Mouse (Mus musculus): ENCODE results near the gene Spag9.
A peak's percentile ranks its signal among the peaks of the same experiment; 100 is the strongest.

Spag9 gene

GRCm38 (mm10) chr11:94158521-94158920 is 162.6 kb downstream of the Spag9 start:
- DNase-seq (ENCODE audit: low spot score) = no peak

GRCm38 (mm10) chr11:94159066-94159880 is 163.4 kb downstream of the Spag9 start:
- peak; percentile 58 for DNase-seq (ENCODE audit: low spot score)

- DNase-seq (ENCODE audit: low spot score) = no peak
These were observed 164.1 kb downstream of the Spag9 start for GRCm38 (mm10) chr11:94159911-94160415.

GRCm38 (mm10) chr11:94160443-94161266 is 164.8 kb downstream of the Spag9 start:
- peak; percentile 88 for DNase-seq (ENCODE audit: low spot score)

- DNase-seq (ENCODE audit: low spot score) = peak; percentile 79
These were observed 165.4 kb downstream of the Spag9 start for GRCm38 (mm10) chr11:94161267-94161646.

- DNase-seq (ENCODE audit: low spot score) = peak; percentile 71
These were observed 166.1 kb downstream of the Spag9 start for GRCm38 (mm10) chr11:94161867-94162581.

- DNase-seq (ENCODE audit: low spot score) = peak; percentile 41
These were observed 167.3 kb downstream of the Spag9 start for GRCm38 (mm10) chr11:94163005-94163767.

GRCm38 (mm10) chr11:94165745-94166144 is 169.9 kb downstream of the Spag9 start:
- no peak for DNase-seq (ENCODE audit: low spot score)

- DNase-seq (ENCODE audit: low spot score) = no peak
These were observed 172.3 kb downstream of the Spag9 start for GRCm38 (mm10) chr11:94168238-94168637.

GRCm38 (mm10) chr11:94169596-94169995 is 173.7 kb downstream of the Spag9 start:
- no peak for DNase-seq (ENCODE audit: low spot score)

GRCm38 (mm10) chr11:94171691-94172090 is 175.8 kb downstream of the Spag9 start:
- peak; percentile 41 for DNase-seq (ENCODE audit: low spot score)

GRCm38 (mm10) chr11:94172186-94172585 is 176.3 kb downstream of the Spag9 start:
- peak; percentile 49 for DNase-seq (ENCODE audit: low spot score)

GRCm38 (mm10) chr11:94173726-94174146 is 177.8 kb downstream of the Spag9 start:
- no peak for DNase-seq (ENCODE audit: low spot score)

- DNase-seq (ENCODE audit: low spot score) = no peak
These were observed 179.4 kb downstream of the Spag9 start for GRCm38 (mm10) chr11:94175288-94175687.

Measured in urinary bladder, postnatal 14 days (tissue).